Mouse (Mus musculus) C2C12 (cell line): ENCODE measurements around the gene Celf2.

Experiments used
- CTCF ChIP-seq: IDR thresholded peaks from one replicate; pipeline ENCODE4 v1.5.1; 2011; ENCODE audit not compliant: control insufficient read depth, insufficient read depth, insufficient read length
- FOSL1 ChIP-seq: IDR thresholded peaks from one replicate; pipeline ENCODE4 v1.8.0; 2011; ENCODE audit warnings: mild to moderate bottlenecking, low read length; ENCODE audit not compliant: poor library complexity, insufficient read depth, severe bottlenecking
- MAX ChIP-seq: IDR thresholded peaks from one replicate; pipeline ENCODE4 v1.6.1; 2011; ENCODE audit warnings: mild to moderate bottlenecking, control low read depth
- USF1 ChIP-seq: IDR thresholded peaks from one replicate; pipeline ENCODE4 v1.6.1; 2011; ENCODE audit warnings: low read depth, mild to moderate bottlenecking, control low read depth, moderate library complexity

- no peak for TF ChIP-seq CTCF
- no peak for TF ChIP-seq USF1
- TF ChIP-seq FOSL1: no peak
- peak; percentile 33 for TF ChIP-seq MAX
Observed at GRCm38 (mm10) chr2:6594160-6594559, 915.2 kb downstream of the Celf2 start.
